Mouse (Mus musculus) E14TG2a.4 (cell line): ENCODE data around the gene Adgrf2.

Experiments used
- H3K27me3 ChIP-seq: 2 replicates; pipeline ENCODE4 v1.6.1; 2014; ENCODE audit warnings: low read length, control low read depth; ENCODE audit not compliant: insufficient read depth
- H3K36me3 ChIP-seq: 2 replicates; pipeline ENCODE4 v1.6.1; 2014; ENCODE audit warnings: low read length, control low read depth; ENCODE audit not compliant: insufficient read depth
- H3K4me1 ChIP-seq: replicated peaks from 2 replicates; pipeline ENCODE4 v1.6.1; 2014; ENCODE audit warnings: low read depth, low read length, control low read depth
- H3K4me3 ChIP-seq: replicated peaks from 2 replicates; pipeline ENCODE4 v1.5.1; 2014; ENCODE audit warnings: mild to moderate bottlenecking, low read length
- H3K9me3 ChIP-seq: 2 replicates; pipeline ENCODE4 v1.6.1; 2014; ENCODE audit warnings: low read length, control low read depth
- CTCF ChIP-seq: conservative IDR thresholded peaks from 2 replicates; pipeline ENCODE4 v1.5.1; 2014; ENCODE audit warnings: low read length
- NANOG ChIP-seq: IDR thresholded peaks from 2 replicates; pipeline ENCODE4 v1.6.1; 2014; ENCODE audit warnings: borderline replicate concordance, low read length, mixed read lengths
- POU5F1 ChIP-seq: IDR thresholded peaks from 2 replicates; pipeline ENCODE4 v1.6.1; 2014; ENCODE audit warnings: low read length, borderline replicate concordance

Gene Adgrf2

DNA sequence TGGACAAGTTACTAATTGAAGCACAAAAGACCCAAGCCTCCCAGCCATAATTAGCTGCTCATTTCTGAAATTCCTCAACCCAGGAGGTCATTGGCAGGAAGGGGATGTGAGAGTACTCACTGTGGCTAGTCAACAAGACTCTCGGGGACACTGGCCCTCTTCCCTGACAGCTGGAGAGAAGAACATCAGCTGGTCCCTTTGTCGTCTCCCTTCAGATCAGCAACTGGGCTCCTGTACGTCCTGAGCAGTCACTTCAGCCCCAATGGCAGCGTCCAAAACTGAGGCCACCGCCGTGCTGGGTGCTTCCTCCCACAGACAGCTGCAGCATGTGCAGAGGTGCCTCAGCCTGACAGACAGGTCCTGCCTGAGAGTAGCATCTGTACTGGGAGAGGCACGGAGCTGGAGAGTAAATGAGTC lies at the start of gene Adgrf2:
Gene Adgrf2, minus strand, starts transcription at position 379 of the 417 bp plus-strand sequence.
- Histone ChIP-seq H3K4me3 (no peak within 1 kb of the TSS), H3K36me3 (no peaks in the 10 kb centered on the region)

DNA sequence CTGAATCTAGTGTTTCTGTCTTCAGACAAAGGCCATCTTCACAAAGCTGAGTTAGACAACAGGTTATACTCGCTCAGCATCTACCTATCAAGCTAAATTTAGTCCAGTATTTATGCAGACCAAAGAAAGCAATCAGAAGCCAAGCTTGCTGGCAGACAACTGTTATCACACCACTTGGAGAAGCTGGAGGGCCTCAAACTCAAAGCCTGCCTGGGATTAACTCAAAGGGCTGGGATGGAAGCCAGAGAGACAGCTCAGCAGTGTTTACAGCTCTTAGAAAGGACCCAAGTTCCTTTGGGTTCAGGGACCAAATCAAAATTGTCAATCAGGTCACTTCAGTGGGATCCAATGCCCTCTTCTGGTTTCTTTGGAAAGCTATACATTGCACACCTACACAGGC lies 48.8 kb upstream of the Adgrf2 start:
- Histone ChIP-seq H3K9me3 (no peaks in the 10 kb centered on the region), H3K4me1 (no peaks in the 10 kb centered on the region), H3K4me3 (no peak overlapping the region), H3K27me3 (no peaks in the 10 kb centered on the region), H3K36me3 (peaks cover 5% of the 10 kb centered on the region; the same call in 1 of the 2 replicates)
- TF ChIP-seq CTCF = no peak
- TF ChIP-seq POU5F1 = no peak
- TF ChIP-seq NANOG = no peak

More for the DNA sequence above, at the start of gene Adgrf2:
- TF ChIP-seq NANOG = no peak
- no peak for TF ChIP-seq CTCF
- TF ChIP-seq POU5F1 = no peak
- Histone ChIP-seq H3K4me1 (no peaks in the 10 kb centered on the region), H3K9me3 (no peaks in the 10 kb centered on the region), H3K27me3 (no peaks in the 10 kb centered on the region)

DNA sequence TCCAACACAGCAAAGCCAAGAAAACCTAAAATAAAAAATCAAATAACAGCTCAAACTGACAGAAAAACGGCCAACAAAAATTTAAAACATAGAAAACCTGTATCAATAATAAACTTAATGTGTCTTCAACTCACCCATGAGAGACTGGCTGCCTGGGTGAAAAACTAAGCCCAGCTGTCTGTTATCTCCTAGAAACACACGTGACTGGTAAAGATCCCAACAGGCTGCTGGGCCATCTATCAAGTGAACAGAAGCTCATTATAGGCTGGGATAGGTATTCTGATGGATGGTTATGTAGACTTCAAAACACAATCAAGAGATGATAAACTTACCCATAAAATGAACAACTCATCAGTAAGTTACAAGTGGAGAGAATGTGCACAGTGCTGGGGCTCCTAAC lies 47.7 kb upstream of the Adgrf2 start:
- TF ChIP-seq POU5F1 = no peak
- no peak for TF ChIP-seq CTCF
- TF ChIP-seq NANOG = no peak

DNA sequence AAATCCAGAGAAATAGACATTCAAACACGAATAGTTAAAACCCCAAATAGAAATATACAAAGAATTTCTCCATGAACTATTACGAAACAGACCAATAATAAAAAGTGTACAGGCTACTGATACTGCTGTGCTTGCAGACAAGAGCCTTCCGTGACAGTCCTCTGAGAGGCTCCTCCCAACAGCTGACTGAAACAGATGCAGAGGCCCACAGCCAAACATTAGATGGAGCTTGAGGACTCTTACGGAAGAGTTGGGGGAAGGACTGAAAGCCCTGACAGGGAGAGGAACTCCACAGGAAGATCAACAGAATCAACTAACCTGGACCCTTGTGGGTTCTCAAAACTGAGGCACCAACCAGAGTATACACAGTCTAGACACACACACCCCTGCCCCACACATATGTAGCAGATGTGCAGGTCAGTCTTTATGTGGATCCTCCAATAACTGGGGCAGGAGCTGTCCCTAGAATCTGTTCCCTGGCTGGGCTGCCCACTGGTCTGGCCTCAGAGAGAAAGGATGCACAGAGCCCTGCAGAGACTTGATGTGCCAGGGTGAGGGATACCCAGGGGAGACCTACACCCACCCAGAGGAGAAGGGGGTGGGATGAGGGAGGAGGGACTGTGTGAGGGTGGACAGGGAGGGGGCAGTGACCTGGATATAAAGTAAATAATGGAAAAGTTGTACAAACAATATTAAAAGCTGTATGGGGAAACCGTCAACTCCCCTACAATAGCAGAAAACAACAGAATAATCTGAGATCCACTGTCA lies 46.9 kb upstream of the Adgrf2 start:
- no peak overlapping the region for H3K4me3 ChIP-seq
- H3K36me3 ChIP-seq = peaks cover 5% of the 10 kb centered on the region; the same call in 1 of the 2 replicates
- no peaks in the 10 kb centered on the region for H3K27me3 ChIP-seq
- no peaks in the 10 kb centered on the region for H3K4me1 ChIP-seq
- no peak for TF ChIP-seq NANOG
- TF ChIP-seq POU5F1 = no peak
- no peak for TF ChIP-seq CTCF
- H3K9me3 ChIP-seq = no peaks in the 10 kb centered on the region

More for the DNA sequence above, 47.7 kb upstream of the Adgrf2 start:
- no peaks in the 10 kb centered on the region for H3K4me1 ChIP-seq
- no peaks in the 10 kb centered on the region for H3K9me3 ChIP-seq
- peaks cover 5% of the 10 kb centered on the region; the same call in 1 of the 2 replicates for H3K36me3 ChIP-seq
- no peaks in the 10 kb centered on the region for H3K27me3 ChIP-seq
- no peak overlapping the region for H3K4me3 ChIP-seq

- no peak overlapping the region for H3K4me3 ChIP-seq
- H3K36me3 ChIP-seq = no peaks in the 10 kb centered on the region
Observed at GRCm38 (mm10) chr17:42782156-42782757, 40.3 kb upstream of the Adgrf2 start.

DNA sequence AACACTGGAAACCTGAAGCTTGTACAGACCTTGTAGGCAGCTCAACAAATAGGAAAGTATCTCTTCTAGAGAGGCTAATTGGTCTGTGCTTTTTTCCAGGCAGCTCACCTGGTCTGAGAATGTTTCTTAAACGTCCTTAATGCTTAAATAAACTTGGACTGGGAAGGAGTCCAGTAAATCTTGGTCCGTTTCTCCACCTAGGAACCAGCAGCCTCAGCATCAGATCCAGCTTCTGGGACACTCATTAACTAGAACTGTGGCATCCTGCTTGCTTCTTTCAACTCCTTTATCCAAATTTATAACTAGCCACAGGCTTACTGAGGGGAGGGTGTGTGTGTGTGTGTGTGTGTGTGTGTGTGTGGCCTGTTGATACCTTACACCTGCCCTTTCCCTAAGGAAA lies 11.8 kb upstream of the Adgrf2 start:
- no peaks in the 10 kb centered on the region for H3K27me3 ChIP-seq
- no peaks in the 10 kb centered on the region for H3K36me3 ChIP-seq
- H3K4me3 ChIP-seq = no peak overlapping the region
- H3K4me1 ChIP-seq = no peaks in the 10 kb centered on the region
- H3K9me3 ChIP-seq = peaks cover 31% of the 10 kb centered on the region
- no peak for TF ChIP-seq CTCF
- no peak for TF ChIP-seq NANOG
- TF ChIP-seq POU5F1 = no peak

More at GRCm38 (mm10) chr17:42782156-42782757, 40.3 kb upstream of the Adgrf2 start:
- TF ChIP-seq NANOG = no peak
- peak; percentile 70 for TF ChIP-seq CTCF
- H3K27me3 ChIP-seq = no peaks in the 10 kb centered on the region
- H3K9me3 ChIP-seq = no peaks in the 10 kb centered on the region
- H3K4me1 ChIP-seq = no peaks in the 10 kb centered on the region

GRCm38 (mm10) chr17:42752173-42752572 lies 10.2 kb upstream of the Adgrf2 start:
- Histone ChIP-seq H3K9me3 (peaks cover 29% of the 10 kb centered on the region), H3K36me3 (no peaks in the 10 kb centered on the region), H3K4me3 (no peak overlapping the region), H3K4me1 (no peaks in the 10 kb centered on the region), H3K27me3 (no peaks in the 10 kb centered on the region)
- TF ChIP-seq CTCF = no peak
- no peak for TF ChIP-seq NANOG
- TF ChIP-seq POU5F1 = no peak

GRCm38 (mm10) chr17:42745657-42746420 lies 3.9 kb upstream of the Adgrf2 start:
- TF ChIP-seq CTCF = no peak
- TF ChIP-seq POU5F1 = no peak
- no peak for TF ChIP-seq NANOG
- H3K4me1 ChIP-seq = no peaks in the 10 kb centered on the region
- no peaks in the 10 kb centered on the region for H3K27me3 ChIP-seq
- H3K36me3 ChIP-seq = no peaks in the 10 kb centered on the region
- no peaks in the 10 kb centered on the region for H3K9me3 ChIP-seq
- no peak overlapping the region for H3K4me3 ChIP-seq

DNA sequence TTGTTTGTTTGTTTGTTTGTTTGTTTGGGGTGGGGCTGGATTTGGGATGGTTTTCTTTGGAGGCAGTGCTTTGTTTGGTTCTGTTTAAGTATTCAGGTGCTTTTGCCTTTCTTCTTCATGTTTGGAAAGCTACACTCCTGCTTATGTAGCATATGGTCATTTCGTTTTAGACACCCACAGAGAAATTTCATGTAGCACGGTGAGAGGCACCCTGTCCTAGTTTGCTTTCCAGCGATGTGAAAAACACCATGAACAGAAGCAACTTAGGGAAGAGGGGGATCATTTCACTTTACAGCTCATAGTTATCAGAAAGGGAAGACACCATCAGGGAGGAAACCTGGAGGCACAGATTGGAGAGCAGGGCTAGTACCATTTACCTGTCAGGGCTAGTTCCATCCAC lies 844 bp upstream of the Adgrf2 start:
- no peaks in the 10 kb centered on the region for H3K36me3 ChIP-seq
- no peaks in the 10 kb centered on the region for H3K27me3 ChIP-seq
- H3K4me1 ChIP-seq = no peaks in the 10 kb centered on the region
- no peak for TF ChIP-seq CTCF
- TF ChIP-seq NANOG = no peak
- no peak for TF ChIP-seq POU5F1
- no peaks in the 10 kb centered on the region for H3K9me3 ChIP-seq
- no peak overlapping the region for H3K4me3 ChIP-seq
